Mouse (Mus musculus) frontal cortex, postnatal 25 days (tissue): ENCODE measurements around the gene Amigo1.
A peak's percentile ranks its signal among the peaks of the same experiment; 100 is the strongest.
"Not testable (repeated sequence)": the region's sequence is repeated elsewhere in the genome, so short reads cannot be mapped to it uniquely, and the experiment has no call there.

Experiments used
- DNase-seq, 2 experiments: peaks; one replicate each; pipeline ENCODE4 v3.0.0; 2022; ENCODE audit warnings: low spot score in 2 of 2

Amigo1 gene

GRCm38 (mm10) chr3:108209946-108210770 is 24.0 kb downstream of the Amigo1 start:
- DNase-seq: peak; percentile 83 to 89

- no peak for DNase-seq
Measured at GRCm38 (mm10) chr3:108210771-108211139, 24.6 kb downstream of the Amigo1 start, which contains the start of gene Atxn7l2. Gene Atxn7l2, minus strand, starts transcription at chr3:108210934.

- DNase-seq: peak in 1 of 2 experiments; percentile 4
Measured at GRCm38 (mm10) chr3:108211845-108212244, 25.7 kb downstream of the Amigo1 start.

DNA sequence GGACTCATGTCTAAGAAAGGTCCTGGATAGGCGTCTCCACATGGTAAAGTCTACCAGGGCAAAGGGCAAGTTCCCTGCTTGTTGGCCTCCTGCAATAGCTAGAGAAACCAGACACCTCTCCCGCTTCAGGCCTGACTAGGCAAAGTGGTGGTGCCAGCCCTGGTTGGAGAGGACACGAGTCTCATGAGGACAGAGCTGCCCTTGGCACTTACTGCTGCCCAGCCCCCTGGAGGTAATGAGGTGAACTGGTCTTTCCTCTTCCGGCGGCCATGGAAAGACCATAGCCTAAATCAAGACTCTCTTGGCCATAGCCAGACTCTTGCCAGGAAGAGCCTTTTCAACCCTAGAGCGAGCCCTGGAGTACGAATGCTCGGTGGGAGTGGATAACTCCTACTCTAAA is 26.3 kb downstream of the Amigo1 start:
- DNase-seq: peak in 1 of 2 experiments; percentile 4

- DNase-seq: no peak
Measured at GRCm38 (mm10) chr3:108214734-108215133, 28.6 kb downstream of the Amigo1 start.

DNA sequence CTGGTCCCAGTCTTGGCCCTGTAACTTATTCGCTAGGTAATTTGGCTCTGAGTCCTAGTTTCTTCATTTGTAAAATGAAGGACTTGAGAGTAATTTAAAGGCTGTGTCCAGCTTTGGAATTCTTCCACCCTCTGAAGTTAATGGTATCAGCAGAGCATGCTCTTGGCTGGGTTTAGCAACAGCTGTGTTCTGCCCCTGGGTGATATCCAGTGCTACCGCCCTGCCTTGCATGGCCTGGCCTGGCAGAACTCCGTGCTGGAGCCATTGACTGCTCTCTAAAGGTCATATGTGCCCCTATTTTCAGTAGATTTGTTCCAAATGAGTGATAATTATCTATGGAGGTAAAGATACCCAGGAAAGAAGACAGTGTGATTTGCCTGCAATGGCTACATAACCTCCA is 34.5 kb downstream of the Amigo1 start:
- DNase-seq: no peak

DNA sequence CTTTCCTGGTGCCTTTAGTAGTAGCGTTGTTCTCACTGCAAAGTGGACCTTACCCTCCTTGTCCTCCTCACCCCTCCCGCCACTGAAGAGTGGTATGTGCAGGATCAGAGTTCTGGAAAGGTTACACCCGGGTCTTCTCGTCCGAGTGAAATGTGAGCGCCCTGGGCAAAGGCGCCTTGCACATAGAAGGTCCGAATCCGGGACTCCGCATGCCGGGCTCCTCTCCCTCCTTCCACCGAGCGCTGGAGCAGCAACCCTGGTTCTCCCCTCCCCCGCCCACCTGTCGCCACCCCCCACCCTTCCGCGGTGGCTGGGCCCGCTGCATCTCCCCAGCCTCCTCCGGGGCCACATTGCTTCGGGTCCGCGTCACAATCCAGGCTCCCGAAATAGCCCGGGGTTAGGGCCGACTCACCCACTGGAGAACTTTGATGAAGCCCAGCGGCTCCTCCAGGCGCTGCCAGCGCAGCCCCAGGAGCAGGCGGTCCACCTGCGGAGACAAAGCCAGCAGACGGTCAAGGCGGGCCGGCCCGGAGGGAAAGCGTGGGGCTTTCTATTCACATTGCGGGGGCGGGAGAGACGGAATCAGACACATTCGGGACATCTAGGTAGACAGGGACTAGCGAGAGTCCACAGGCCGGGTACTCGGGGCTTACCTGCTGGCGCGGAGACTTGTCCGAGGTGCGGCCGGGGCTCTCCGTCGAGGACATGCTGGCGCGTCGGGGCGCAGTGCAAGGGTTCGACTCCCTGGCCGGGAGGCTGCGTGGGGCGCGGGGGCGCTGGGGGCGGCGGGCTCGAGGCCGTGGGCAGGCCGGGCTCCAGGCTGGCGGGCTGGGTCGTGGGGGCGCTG is 39.8 kb downstream of the Amigo1 start:
- DNase-seq: no peak

- DNase-seq: no peak
Measured at GRCm38 (mm10) chr3:108226558-108227350, 40.6 kb downstream of the Amigo1 start, which contains the start of gene Sypl2. Gene Sypl2, minus strand, starts transcription at chr3:108226648.

GRCm38 (mm10) chr3:108227521-108227920 is 41.4 kb downstream of the Amigo1 start:
- DNase-seq: no peak

DNA sequence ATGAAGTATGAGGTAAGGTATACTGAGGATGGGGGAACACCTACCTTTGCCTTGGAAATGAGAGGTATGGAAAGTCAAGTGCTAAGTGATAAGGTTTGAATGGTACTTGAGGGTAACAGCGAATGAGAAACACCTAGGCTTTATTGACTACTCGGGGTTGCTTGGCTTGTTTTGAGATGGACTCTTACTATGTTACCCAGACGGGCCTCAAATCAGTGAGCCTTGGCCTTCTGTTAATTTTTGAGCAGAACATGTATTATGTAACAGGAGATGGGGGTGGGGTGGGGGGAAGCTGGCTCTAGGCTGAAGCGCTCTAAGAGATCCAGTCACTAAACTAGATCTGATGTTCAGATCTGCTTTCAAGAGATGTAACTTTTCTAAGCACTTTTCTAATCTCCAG is 45.5 kb downstream of the Amigo1 start:
- DNase-seq: no peak

GRCm38 (mm10) chr3:108237474-108238102 is 51.5 kb downstream of the Amigo1 start:
- DNase-seq: not testable (repeated sequence)

- no peak for DNase-seq
Measured at GRCm38 (mm10) chr3:108241243-108241839, 55.2 kb downstream of the Amigo1 start.
